Mouse (Mus musculus) lung, adult 10 weeks (tissue): ENCODE measurements around the gene Pex26. TPM values are rescaled to one million over a fixed set of nuclear protein-coding genes. Genes with fewer than 3 reads are reported as not detected.

Experiments
- polyA plus RNA-seq: library from polyadenylated mRNA; stranded (reverse); fragments of 350-450 nt; fragmentation: Illumina TruSeq; extraction: RNeasy Lipid Tissue Mini Kit (QIAGEN cat#74804); gene quantifications from one replicate; pipeline ENCODE4 v1.2.3, GENCODE M21; 2014; ENCODE audit warnings: low read depth, low replicate concordance; ENCODE audit not compliant: insufficient read depth

Gene Pex26
- 5.0 TPM for polyA plus RNA-seq

GRCm38 (mm10) chr6:121183414-121184173 is at the start of gene Pex26:
TSS of gene Pex26 (plus strand) at chr6:121183667.

DNA sequence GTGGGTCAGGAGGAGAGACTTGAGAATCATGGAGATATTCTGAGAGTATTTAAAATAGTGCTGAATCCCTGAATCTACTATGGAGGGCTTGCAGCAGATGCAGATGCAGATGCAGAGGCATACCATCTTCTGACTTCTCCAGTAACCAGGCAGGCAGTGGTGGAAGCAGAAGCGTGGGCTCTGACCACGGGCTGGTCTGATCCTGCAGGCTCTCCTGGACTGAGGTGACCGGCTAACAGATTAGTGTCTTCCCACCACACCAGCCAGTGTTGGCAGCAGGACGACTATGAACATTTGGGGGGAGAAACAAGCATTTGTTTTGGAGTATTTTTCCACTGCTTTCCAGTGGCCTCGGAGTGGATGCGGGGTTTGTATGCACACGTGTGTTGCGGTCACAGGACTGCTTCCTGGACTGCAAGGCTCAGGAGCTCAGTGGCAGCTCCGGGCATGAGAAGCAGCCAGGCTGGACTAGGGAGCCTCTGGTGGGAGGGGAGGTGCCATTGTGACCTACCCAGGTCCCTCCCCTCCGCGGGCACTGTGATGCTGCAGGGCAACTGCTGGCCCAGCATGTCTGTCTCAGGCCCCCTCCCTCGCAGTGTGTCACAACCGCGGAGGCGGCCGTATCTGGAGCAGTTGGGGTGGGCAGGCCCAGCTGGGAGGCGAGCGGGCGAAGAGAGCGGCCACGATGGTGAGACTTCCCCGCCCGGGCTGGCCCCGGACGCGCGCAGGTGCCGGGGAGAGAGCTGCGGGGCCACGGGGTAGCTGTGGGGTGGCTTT is 26.9 kb downstream of the Pex26 start, which contains the start of gene Tuba8:
TSS of gene Tuba8 (plus strand) at position 548 of the 777 bp plus-strand sequence.

DNA sequence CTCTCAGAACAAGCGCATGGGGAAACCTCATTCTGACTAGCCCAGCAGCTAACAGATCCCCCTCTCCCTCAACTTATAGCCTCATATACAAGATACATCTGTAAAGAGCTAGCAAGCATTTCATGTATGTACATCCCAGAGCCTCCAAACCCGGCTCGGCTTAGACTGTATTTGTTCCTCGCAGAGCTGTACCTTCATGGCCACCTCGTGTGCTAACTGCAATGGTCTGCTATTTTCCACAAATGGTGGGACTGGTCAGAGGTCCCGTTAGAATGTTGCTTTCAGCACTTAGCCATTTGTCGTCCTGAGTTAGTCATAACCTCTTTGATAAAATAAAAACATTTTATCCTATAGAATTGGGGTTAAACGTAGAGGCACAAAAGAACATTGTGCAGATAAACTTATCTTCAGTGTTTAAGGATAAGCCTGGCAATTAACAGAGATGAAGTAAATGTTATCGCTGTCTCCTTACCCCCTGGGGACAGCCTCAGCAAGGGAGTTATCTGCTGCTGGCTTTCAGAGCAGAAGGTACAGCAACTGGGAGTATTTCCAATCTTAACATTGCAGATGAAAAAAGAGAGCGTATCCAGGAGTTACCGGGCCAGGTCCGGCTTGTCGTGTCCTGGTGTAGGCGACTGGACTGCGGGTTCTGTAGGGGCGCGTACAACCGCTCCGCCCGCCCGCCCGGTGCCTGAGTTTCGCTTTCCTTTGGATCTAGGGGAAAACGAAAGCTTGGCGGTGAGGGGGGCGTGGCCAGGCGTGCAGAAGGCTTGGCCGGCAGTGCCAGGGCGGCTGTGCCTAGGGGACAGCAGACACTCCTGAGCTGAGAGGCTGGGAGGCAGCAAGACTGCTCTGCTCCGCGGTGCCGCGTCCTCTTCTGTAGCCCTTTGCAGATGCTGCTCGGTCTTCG is 61.9 kb downstream of the Pex26 start, which contains the start of gene Usp18:
TSS of gene Usp18 (plus strand) at position 780 of the 910 bp plus-strand sequence.

Other genes starting within 250 kb of the Pex26 start
- gene Mical3, start 52.7 kb upstream of the Pex26 start, polyA plus RNA-seq = 6.4 TPM
- gene Tuba8, start 27.0 kb downstream of the Pex26 start, polyA plus RNA-seq = 5.8 TPM
- 21.1 TPM for gene Usp18, start 62.2 kb downstream of the Pex26 start, polyA plus RNA-seq
- gene Slc6a13, start 116.6 kb downstream of the Pex26 start, polyA plus RNA-seq = 0.33 TPM
- gene Slc6a12, start 159.4 kb downstream of the Pex26 start, polyA plus RNA-seq = 0.13 TPM